Mouse (Mus musculus): ENCODE measurements around the gene Gm10647.

GRCm38 (mm10) chr9:66752849-66753248, 44.0 kb upstream of the Gm10647 start:
- TF ChIP-seq POLR2A (IDR thresholded peaks at IDR 0.05; ENCODE audit: insufficient read depth, low read length) (no peak), CTCF (IDR thresholded peaks at IDR 0.05; ENCODE audit: low read depth, low read length) (no peak)
